Mouse (Mus musculus) kidney, adult 9 months (tissue): ENCODE measurements around the gene Nedd9.

Experiments
- DNase-seq: peaks from one replicate; pipeline ENCODE4 v3.0.0; 2022

The Nedd9 gene

GRCm38 (mm10) chr13:41491522-41491921 lies 4.4 kb upstream of the Nedd9 start:
- no peak for DNase-seq

DNA sequence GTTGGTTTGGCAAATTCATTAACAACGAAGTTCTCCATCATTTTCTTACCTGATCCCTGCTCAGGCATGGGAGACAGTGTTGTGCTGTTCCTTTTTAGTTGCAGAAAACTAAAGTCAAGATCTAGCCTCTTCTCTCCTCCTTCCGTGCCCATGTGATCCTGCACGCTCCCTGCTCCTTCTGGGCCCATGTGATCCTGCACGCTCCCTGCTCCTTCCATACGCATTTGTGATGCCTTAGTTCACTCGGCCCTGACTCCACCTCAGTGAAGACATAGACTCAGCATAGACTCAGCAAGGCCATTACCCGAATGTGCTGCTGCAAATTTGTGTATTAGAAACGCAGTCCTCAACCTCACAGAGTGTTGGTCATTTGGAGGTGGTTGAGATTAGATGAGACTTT lies 3.1 kb upstream of the Nedd9 start:
- no peak for DNase-seq

GRCm38 (mm10) chr13:41489705-41490275 lies 2.6 kb upstream of the Nedd9 start:
- no peak for DNase-seq

DNA sequence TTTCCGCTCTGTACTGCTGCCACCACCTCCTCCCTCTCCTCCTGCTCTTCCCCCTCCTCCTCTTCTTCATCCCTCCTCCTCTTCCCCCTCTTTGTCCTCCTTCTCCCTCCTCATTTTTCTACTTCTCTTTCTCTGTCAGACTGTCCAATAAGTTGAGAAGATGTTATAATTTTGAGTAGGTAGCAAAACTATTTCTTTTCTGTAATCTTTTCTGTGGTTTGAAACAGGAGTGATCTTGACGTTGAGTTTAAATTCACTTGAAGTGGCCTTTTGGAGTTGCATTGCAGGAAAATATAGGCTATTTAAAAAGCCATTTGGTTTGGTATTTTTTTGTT lies 214 bp upstream of the Nedd9 start:
- no peak for DNase-seq

GRCm38 (mm10) chr13:41483966-41484365 lies 3.2 kb downstream of the Nedd9 start:
- DNase-seq, result no peak

DNA sequence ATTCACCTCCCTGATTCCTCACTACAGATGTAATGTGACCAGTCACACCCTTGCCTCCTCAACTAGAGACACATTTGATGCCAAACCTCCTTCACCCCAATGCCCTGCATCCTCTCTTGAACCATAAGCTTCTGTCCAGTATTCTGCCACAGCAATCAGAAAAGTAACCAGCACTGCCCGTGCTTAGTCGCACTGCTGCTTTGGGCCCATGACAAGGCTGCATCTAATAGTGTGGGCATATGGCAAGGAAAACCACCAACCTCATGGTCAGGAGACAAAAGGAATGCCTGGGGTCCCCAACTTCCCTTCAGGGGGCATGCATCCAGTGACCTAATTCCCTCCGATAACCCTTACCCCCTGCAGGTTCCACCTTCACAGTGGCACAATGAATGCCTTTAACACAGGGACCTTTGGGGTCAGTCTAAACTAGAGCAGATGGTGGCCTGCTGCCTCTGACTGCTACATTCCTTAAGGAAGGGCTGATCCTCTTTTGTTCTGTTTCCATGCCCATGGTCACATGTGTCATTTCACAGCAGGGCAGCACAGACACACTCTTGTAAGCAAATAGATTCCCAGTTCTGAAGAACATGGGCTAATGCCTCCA lies 4.7 kb downstream of the Nedd9 start:
- DNase-seq, result no peak

GRCm38 (mm10) chr13:41479737-41480435 lies 7.3 kb downstream of the Nedd9 start:
- DNase-seq, result no peak

- DNase-seq, result peak; percentile 59
Measured at GRCm38 (mm10) chr13:41476216-41476615, 10.9 kb downstream of the Nedd9 start.

- DNase-seq, result no peak
Measured at GRCm38 (mm10) chr13:41474365-41474764, 12.8 kb downstream of the Nedd9 start.

DNA sequence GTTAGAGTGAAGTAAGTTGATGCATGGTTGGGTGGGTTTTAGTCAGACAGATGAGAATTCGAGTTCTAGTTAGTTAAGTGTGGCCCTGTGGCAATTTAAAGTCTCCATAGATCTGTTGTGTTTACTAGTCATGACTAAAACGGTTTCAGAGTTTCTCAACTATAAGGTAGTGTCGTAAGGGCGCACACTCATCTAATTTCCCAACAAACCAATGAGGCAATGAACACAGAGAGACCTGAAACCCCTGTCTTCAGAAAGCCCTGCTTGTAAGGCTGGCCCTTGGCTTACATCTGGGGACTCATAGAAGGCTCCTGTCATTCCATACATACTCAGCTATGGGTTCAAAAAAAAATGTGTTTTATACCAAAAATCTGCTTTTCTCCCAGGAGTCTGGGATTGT lies 13.7 kb downstream of the Nedd9 start:
- DNase-seq, result no peak

DNA sequence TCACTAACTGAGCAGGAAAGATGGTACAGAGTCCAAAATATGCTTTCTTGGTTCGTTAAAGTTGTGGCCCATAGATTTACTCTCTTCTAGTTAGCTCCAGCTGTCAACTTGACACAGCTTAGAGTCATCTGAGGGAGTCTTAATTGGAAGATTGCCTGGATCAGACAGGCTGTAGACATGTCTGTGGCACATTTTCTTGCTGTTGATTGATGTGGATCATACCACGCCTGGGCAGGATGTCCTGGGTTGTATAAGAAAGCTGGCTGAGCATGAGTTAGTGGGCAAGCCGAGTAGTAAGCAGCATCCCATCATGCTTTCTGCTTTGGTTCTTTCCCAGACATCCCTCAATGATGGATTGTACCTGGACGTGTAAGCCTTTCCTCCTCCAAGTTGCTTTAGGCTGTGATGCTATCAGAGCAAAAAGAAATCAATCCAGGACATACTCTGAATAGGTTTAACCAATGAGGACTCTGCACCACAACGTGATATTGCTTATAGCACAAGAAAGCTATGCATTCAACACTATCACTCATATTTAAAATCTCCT lies 14.2 kb downstream of the Nedd9 start:
- no peak for DNase-seq

- no peak for DNase-seq
Measured at GRCm38 (mm10) chr13:41468277-41468676, 18.9 kb downstream of the Nedd9 start.

GRCm38 (mm10) chr13:41467036-41467435 lies 20.1 kb downstream of the Nedd9 start:
- DNase-seq, result peak; percentile 62

- DNase-seq, result peak; percentile 37
Measured at GRCm38 (mm10) chr13:41466616-41467015, 20.5 kb downstream of the Nedd9 start.

DNA sequence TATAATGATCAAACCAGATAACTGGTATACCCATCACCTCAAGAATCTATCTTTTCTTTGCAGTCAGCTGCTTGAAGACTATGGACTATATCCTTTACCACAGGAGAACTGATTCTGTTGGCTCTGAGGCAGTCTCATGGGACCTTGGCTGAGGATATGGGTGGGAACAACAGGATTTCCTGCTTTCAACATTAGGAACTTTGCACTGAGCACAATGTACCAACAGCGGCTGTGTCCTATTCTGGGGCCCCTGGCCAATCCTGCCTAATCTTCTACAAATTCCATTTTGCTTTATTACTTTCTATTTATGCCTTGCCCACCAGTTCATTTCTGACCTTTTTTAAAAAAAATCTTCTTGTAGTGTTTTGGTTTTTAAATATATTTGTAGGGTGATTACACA lies 21.0 kb downstream of the Nedd9 start:
- peak; percentile 81 for DNase-seq

DNA sequence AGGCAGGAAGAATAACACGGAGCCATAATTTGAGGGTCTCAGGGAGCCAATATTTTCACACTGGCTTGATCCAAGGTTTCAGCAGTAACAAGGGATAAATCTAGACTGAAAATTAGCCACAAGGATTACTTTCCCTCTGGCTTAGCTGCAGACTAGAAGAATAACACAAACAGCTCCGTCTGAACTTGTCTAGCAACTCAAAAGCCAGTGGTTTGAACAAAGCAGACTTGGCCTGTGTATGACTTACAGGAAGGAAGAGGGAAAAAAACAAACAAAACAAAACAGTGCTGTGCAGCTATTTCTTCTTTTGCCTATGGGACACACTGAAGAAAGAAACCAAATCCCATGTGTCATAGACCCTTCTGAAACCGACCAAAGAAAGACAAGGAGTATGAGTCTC lies 25.7 kb downstream of the Nedd9 start:
- DNase-seq, result no peak

DNA sequence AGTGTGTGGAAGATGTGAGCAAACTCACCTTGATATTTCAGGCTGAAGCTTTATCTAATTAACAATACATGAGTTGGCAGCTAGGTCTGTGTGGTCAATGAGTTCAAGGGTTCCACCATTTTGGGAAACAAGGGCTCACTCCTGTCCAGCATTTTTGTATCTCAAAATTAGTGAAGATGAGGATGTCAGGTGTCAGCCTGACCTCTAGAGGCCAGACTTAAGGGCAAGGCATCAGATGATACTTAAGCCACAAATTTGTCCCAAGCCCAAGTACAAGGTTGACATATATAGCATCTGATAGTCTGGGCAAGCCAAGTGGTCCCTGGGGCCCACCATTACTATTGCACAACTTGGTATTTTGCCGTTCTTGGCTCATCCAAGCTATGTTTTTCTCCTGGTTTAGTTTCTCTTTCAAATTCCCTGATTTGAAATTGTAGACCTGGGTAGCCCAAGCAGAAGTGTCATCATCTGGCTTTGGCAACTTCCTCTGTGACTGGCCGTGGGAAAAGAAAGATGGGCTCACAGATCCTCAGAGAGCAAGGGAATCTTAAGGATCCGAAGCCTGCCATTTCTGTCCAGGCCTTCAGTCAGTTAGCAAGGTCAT lies 27.4 kb downstream of the Nedd9 start:
- DNase-seq, result no peak

- no peak for DNase-seq
Measured at GRCm38 (mm10) chr13:41458709-41459108, 28.5 kb downstream of the Nedd9 start.

- no peak for DNase-seq
Measured at GRCm38 (mm10) chr13:41457798-41458390, 29.3 kb downstream of the Nedd9 start.

GRCm38 (mm10) chr13:41457030-41457797 lies 29.9 kb downstream of the Nedd9 start:
- DNase-seq, result peak; percentile 34

DNA sequence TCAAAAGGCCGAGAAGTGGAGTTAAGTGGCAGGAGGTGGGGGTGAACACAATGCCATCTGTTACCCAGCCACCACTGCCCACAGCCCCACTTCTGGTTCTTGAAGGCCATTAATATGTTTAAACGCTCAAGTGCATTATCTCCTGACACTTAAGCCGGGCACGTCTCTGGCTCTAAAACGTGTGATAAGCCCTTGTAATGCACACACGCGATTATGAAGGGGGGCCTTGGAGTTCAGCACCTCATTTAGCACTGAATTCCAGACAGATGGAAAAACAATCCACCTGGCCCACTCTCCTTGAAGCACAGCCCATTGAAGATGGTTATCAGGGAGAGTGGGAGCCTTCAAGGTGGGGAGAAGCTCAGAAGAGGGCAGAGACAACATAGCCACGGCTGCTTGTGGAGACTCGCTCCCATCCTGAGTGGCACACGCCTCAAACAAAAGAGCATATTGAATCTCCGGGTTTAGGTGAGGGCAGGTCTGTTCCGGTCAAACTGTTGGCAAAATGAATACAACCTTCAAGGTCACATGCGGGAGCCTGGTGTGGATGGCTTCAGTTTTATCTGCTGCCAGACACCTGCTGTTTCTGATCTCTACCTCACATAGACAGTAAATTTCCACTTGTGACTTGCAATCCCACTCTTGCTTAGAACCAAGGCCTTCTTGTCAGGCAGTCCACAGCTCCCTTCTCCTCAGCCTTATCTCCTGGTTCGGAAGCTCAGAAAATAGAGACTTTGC lies 30.7 kb downstream of the Nedd9 start:
- DNase-seq, result no peak
